Mouse (Mus musculus) stomach, embryonic 15.5 days (tissue): ENCODE measurements around the gene Mcm2. TPM values are rescaled to one million over a fixed set of nuclear protein-coding genes. Genes with fewer than 3 reads are reported as not detected.

Experiments used
- ATAC-seq: fragments of 200-750 bp; cut with Nextera tagmentation; 2 replicates; pipeline ENCODE4 v1.8.0; 2017; ENCODE audit warnings: low read depth, moderate number of reproducible peaks, moderate TSS enrichment; ENCODE audit not compliant: insufficient read depth, low FRiP score
- H3K27ac ChIP-seq: fragments of 300-500 bp; sonication (generic); 2 replicates; pipeline ENCODE4 v1.5.1; 2015; ENCODE audit warnings: mild to moderate bottlenecking, inconsistent platforms
- H3K27me3 ChIP-seq: fragments of 300-500 bp; sonication (generic); replicated peaks from 2 replicates; pipeline ENCODE4 v1.6.1; 2015; ENCODE audit warnings: inconsistent platforms
- H3K36me3 ChIP-seq: fragments of 300-500 bp; sonication (generic); 2 replicates; pipeline ENCODE4 v1.6.1; 2015; ENCODE audit warnings: inconsistent platforms
- H3K4me1 ChIP-seq: fragments of 300-500 bp; sonication (generic); 2 replicates; pipeline ENCODE4 v1.6.1; 2015; ENCODE audit warnings: inconsistent platforms
- H3K4me2 ChIP-seq: fragments of 300-500 bp; sonication (generic); 2 replicates; pipeline ENCODE4 v1.6.1; 2015; ENCODE audit warnings: mild to moderate bottlenecking, inconsistent platforms
- H3K4me3 ChIP-seq: fragments of 300-500 bp; sonication (generic); replicated peaks from 2 replicates; pipeline ENCODE4 v1.5.1; 2015; ENCODE audit warnings: inconsistent platforms
- H3K9ac ChIP-seq: fragments of 300-500 bp; sonication (generic); 2 replicates; pipeline ENCODE4 v1.6.1; 2015; ENCODE audit warnings: inconsistent platforms
- H3K9me3 ChIP-seq: fragments of 300-500 bp; sonication (generic); 2 replicates; pipeline ENCODE4 v1.6.1; 2016; ENCODE audit warnings: inconsistent platforms
- WGBS: fragments of 180-500 bp; shearing (Covaris S2); methylation state at CpG from one replicate; pipeline ENCODE4 v1.1.7; 2015; 5-methylcytosine and 5-hydroxymethylcytosine counted together
- polyA plus RNA-seq: library from polyadenylated mRNA; unstranded; fragments of >200 nt; fragmentation: Nextera tagmentation; extraction: Ambion mirVana; gene quantifications from 2 replicates; pipeline ENCODE4 v1.2.1, GENCODE M21; 2015

Gene Mcm2
- polyA plus RNA-seq = 105 and 110 TPM in 2 replicates

DNA sequence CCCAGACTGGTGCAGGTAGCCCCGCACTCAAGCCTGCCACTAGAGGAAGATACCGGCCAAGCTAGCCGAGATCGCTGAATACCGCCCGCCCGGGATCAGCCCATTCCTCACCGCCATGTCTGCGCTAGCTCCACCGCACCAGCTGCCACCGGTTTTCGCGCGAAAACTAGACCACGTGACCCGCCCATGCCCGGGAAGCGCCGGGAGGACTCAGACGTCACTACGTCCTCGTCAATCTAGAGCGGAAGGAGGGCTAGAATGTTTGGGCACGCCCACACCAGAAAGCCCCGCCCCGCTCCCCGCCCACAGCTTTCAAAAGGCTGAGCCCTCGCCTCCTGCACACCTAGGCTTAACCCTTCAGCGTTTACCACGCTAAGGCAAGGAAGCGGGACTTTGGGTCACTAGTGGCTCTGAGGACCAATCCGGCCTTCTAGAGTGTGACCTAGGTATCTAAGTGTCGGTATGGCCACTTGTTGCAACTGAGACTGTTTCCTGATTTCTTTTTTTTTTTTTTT lies at the start of gene Mcm2:
TSS of gene Mcm2 (minus strand) at position 247 of the 515 bp plus-strand sequence.
- peak within 1 kb of the TSS; percentile 63 for H3K9ac ChIP-seq
- WGBS = under 1% methylated on average over 33 of the region's 33 CpGs
- peaks cover 30% of the 10 kb centered on the region for H3K4me1 ChIP-seq
- H3K27ac ChIP-seq = peak within 1 kb of the TSS; percentile 62
- H3K27me3 ChIP-seq = no peaks in the 10 kb centered on the region
- peak within 1 kb of the TSS; percentile 74 for H3K4me2 ChIP-seq
- peak within 1 kb of the TSS; percentile 63 for H3K4me3 ChIP-seq
- ATAC-seq = peak; percentile 80
- no peaks in the 10 kb centered on the region for H3K9me3 ChIP-seq
- peaks cover 5% of the 10 kb centered on the region; the same call in 1 of the 2 replicates for H3K36me3 ChIP-seq

DNA sequence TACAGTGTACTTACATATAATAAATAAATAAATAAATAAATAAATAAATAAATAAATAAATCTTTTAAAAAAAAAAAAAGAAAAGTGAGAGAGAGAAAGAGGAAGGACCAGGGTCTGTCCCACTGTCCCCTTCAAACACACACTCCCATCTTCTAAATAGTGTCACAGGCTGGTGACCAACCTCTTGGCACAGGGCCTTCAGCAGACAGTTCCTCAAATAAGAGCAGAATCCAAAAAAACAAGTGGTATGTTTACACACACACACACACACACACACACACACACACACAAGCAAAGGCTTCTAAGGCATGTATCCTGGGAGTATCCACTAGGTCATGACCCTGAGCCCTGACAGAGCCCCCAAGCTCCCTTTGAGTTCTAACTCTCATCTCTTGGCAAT lies 49.2 kb upstream of the Mcm2 start:
- H3K36me3 ChIP-seq = no peaks in the 10 kb centered on the region
- H3K4me2 ChIP-seq = no peak overlapping the region
- ATAC-seq = no peak
- H3K27ac ChIP-seq = no peak overlapping the region
- H3K4me1 ChIP-seq = no peaks in the 10 kb centered on the region
- H3K27me3 ChIP-seq = no peaks in the 10 kb centered on the region
- no peak overlapping the region for H3K4me3 ChIP-seq
- no peaks in the 10 kb centered on the region for H3K9me3 ChIP-seq
- no peak overlapping the region for H3K9ac ChIP-seq

DNA sequence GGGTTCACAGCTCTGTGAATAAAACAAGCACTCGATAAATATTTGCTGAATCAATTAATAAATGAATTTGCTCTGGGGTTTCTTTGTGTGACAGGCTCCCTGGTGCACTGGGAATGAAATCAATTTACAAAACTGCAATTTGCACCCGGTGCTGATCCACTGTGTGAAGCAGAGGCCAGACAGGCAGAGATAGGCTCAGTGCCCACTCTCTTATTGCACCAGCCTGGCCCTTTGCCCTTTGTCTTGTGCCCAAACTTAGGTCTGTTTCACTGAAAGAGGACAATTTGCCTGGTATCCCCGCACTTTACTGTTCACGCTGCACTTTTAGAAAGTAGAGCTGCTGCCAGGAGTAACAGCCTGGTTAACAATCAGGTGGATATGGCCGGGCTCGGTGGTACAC lies 47.9 kb upstream of the Mcm2 start:
- no peak for ATAC-seq
- WGBS = 80% methylated on average over 6 of the region's 6 CpGs
- Histone ChIP-seq H3K4me1 (no peaks in the 10 kb centered on the region), H3K4me2 (no peak overlapping the region), H3K27ac (no peak overlapping the region), H3K9me3 (no peaks in the 10 kb centered on the region), H3K27me3 (no peaks in the 10 kb centered on the region), H3K4me3 (no peak overlapping the region), H3K36me3 (no peaks in the 10 kb centered on the region), H3K9ac (no peak overlapping the region)

DNA sequence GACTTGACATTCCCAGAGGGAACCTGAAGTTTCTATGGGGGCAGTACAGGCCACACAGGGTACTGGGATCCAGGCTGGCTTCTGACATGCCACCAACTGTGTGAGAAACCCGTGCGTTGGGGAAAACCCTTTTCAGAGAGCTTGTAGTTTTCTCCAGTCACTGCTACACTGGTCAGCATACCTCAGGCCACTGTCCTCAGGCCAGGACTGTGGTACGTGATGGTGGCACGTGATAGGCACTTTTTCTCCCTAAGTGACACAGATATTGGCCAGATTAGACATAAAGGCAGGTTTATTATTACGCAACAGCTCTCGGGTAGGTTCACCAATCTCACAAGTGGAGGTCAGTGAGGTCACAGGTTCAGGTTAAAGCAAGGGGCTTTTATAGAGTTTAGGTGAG lies 45.1 kb upstream of the Mcm2 start:
- H3K4me2 ChIP-seq = no peak overlapping the region
- WGBS = 80% methylated on average over 6 of the region's 6 CpGs
- no peak overlapping the region for H3K9ac ChIP-seq
- H3K27ac ChIP-seq = no peak overlapping the region
- no peaks in the 10 kb centered on the region for H3K9me3 ChIP-seq
- no peaks in the 10 kb centered on the region for H3K4me1 ChIP-seq
- no peak for ATAC-seq
- no peak overlapping the region for H3K4me3 ChIP-seq
- no peaks in the 10 kb centered on the region for H3K27me3 ChIP-seq
- no peaks in the 10 kb centered on the region for H3K36me3 ChIP-seq

DNA sequence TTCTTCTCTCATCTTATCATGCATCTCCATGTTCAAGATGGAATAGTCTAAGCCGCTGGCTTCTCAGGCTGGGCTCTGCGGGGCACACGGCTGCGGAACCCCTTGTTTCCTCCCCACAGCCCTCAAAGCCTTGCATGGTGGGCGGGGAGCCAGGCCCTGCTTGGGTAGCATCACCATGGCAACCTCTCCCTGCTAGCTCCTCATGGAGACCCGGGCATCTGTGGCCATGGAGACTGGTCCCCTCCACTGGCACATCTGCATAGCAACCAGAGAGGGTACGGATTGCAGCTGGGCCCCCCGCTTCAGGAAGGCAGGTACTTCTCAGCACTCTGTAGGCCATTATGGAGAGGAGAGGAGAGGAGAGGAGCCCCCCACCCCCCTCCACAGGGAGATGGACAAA lies 44.0 kb upstream of the Mcm2 start:
- Histone ChIP-seq H3K27me3 (no peaks in the 10 kb centered on the region), H3K9ac (no peak overlapping the region)
- WGBS = 65% methylated on average over 8 of the region's 8 CpGs

DNA sequence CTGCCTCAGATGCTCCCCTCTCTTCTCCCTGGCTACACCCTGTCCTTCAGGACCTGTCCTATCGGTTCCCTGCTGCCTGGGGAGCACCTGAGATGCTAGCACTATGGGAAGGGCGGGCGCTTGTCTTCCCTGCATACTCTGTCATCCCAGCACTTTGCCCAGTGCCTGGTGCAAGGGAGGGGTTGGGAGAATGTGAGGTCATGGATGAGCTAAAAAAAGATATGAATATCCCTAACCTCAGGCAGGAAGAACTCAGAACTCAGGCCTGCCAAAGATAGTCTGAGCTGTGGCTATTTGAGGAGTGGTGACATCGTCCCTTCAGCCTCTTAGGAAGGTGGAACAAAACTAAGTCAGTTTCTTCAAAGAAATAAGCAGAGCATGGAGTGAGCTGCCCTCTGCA lies 43.0 kb upstream of the Mcm2 start:
- Histone ChIP-seq H3K9me3 (no peaks in the 10 kb centered on the region), H3K27me3 (no peaks in the 10 kb centered on the region), H3K4me1 (peaks cover 2% of the 10 kb centered on the region; the same call in 1 of the 2 replicates), H3K4me2 (no peak overlapping the region), H3K36me3 (no peaks in the 10 kb centered on the region), H3K4me3 (no peak overlapping the region), H3K9ac (no peak overlapping the region), H3K27ac (no peak overlapping the region)
- 71% methylated on average over 4 of the region's 4 CpGs for WGBS
- ATAC-seq = no peak

More for the DNA sequence above, 44.0 kb upstream of the Mcm2 start:
- Histone ChIP-seq H3K4me1 (peaks cover 2% of the 10 kb centered on the region; the same call in 1 of the 2 replicates), H3K4me2 (no peak overlapping the region), H3K27ac (no peak overlapping the region), H3K9me3 (no peaks in the 10 kb centered on the region), H3K4me3 (no peak overlapping the region), H3K36me3 (no peaks in the 10 kb centered on the region)
- no peak for ATAC-seq

DNA sequence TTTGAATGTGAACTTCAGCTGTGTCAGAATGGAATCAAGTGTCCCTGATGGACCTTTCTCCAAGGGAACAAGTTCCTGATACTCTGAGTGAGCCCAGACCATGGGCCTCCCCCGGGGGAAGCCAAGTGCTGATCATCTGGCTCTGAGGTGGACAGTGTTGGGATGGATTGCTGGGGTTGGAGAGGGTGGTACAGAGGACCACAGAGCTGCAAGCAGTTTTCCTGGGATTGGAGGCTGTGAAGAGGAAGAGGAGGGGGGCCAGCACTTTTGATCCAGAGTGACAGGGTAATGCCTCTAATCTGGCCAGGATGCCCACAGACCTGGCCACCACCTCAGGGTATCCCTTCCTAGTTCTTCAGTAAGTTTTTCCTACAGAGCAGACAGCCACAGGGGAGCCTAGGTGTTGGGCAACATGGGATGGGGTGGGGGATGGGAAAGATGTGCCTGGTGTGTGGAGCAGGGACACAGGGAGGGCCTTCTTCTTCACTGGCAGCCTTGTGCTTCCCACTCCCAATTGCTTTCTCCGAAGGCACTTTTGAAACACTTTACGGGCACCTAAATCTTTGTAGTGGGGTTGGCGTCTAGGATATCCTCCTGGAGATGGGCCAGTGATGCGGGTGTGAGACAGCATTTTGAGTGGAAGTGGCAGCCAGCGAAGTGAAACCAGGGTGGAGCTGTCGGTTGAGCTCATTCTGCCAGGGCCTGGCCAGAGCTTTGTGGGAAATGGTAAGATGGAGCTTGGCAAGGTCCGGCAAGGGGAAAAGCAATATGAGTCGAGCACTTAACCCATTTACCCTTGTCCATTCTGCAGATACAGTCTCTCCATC lies 41.7 kb upstream of the Mcm2 start:
- H3K9ac ChIP-seq = no peak overlapping the region

DNA sequence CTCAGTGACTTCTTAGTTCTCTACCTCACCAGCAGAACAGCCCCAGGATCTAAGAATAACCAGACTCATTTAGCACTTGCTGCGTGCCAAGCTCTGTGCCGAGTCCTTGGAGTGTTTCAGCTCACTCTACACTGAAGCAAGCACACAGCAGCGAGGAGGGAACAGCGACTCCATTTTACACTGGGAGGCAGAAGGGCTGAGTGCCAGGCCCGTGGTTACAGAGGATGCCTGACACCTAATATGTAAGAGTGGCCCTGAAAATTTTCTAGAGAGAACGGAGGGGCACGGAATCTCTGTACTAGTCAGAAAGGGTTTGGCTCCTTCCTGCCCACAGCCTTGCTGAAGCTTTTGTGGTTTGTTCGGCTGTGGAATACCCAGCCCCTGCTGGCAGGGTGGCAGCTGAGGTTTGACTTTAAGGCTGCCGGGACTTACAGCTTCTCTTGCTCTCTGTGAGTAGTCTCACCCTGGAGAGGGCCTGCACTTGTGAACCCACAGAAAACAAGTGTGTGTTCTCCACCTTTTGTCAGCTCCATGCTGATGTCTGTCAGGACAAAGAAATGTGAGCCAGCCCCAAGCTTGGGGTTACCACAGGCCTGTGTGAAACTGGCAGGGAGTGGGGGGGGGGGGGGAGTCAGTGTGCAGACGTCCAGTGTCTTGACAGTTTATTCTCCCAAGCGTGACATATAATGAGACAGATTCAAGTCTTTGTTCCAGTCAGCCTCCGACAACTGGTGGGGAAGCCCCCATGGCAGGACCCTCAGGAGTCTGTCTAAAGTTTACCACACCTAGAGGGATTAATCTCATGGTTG lies 40.9 kb upstream of the Mcm2 start:
- H3K4me2 ChIP-seq = no peak overlapping the region
- no peaks in the 10 kb centered on the region for H3K9me3 ChIP-seq
- no peak overlapping the region for H3K9ac ChIP-seq
- no peak for ATAC-seq
- no peak overlapping the region for H3K27ac ChIP-seq
- no peak overlapping the region for H3K4me3 ChIP-seq
- WGBS = 54% methylated on average over 12 of the region's 12 CpGs
- H3K36me3 ChIP-seq = no peaks in the 10 kb centered on the region
- H3K4me1 ChIP-seq = peaks cover 9% of the 10 kb centered on the region
- H3K27me3 ChIP-seq = no peaks in the 10 kb centered on the region

More for the DNA sequence above, 41.7 kb upstream of the Mcm2 start:
- peaks cover 2% of the 10 kb centered on the region; the same call in 1 of the 2 replicates for H3K4me1 ChIP-seq
- H3K27me3 ChIP-seq = no peaks in the 10 kb centered on the region
- 82% methylated on average over 9 of the region's 9 CpGs for WGBS
- no peaks in the 10 kb centered on the region for H3K36me3 ChIP-seq
- no peaks in the 10 kb centered on the region for H3K9me3 ChIP-seq
- no peak for ATAC-seq
- no peak overlapping the region for H3K4me2 ChIP-seq
- H3K4me3 ChIP-seq = no peak overlapping the region
- H3K27ac ChIP-seq = no peak overlapping the region

DNA sequence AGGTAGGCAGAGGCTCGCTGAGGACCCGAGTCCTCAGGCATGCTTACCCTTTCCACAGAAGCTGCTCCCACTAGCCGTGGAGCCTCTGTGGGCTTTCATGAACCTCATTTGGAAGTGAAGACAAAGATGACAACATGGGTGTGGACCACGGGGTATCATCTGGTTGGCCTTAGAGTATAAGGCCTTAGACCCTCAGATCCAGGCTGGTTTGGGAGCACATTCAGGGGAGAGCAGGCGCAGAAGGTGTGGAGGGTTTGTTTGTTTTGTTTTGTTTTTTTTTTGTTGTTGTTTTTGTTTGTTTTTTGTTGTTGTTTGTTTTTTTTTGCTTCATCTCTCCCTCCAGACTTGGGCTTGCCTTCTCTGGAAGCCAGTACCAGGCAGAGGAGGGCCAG lies 40.1 kb upstream of the Mcm2 start:
- H3K9ac ChIP-seq = no peak overlapping the region
- H3K4me1 ChIP-seq = peaks cover 13% of the 10 kb centered on the region
- no peaks in the 10 kb centered on the region for H3K9me3 ChIP-seq
- no peak overlapping the region for H3K27ac ChIP-seq
- no peak for ATAC-seq
- no peaks in the 10 kb centered on the region for H3K27me3 ChIP-seq
- no peak overlapping the region for H3K4me2 ChIP-seq
- no peaks in the 10 kb centered on the region for H3K36me3 ChIP-seq
- 58% methylated on average over 5 of the region's 5 CpGs for WGBS
- no peak overlapping the region for H3K4me3 ChIP-seq

DNA sequence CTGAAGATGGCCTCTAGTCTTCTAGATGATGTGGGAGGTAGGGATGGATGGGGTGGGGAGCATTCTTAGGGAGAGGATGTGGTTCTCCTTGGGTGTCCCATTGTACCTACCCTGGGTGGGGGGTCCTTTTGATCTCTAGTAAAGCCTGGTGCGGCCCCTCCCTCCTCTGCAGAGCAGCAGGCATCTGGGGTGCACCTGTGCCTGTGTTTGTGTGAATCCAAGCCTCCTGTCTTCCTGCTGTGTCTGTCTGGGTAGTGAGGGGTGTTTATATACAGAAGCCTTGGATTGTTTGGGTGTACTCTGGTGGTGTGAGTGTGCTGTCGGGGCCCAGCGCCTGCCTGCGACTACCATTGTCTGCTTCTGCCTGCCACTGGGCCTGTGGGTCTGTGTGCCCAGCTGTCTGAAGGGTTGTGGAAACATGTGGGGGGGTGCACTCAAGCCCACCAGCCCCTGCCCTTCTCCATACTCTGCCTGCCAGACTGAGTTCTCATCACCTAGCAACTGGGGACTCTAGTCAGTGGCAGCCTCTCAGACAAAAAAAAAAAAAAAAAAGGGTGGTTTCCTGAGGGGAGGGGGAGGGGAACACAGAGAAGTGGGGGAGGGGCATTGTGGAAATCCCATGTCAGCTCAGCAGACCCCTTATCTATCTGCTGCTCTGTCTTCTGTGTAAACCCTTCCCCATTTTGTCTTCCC lies 39.5 kb upstream of the Mcm2 start:
- Histone ChIP-seq H3K4me2 (no peak overlapping the region), H3K9me3 (no peaks in the 10 kb centered on the region), H3K4me3 (no peak overlapping the region), H3K9ac (no peak overlapping the region), H3K4me1 (peaks cover 13% of the 10 kb centered on the region), H3K27me3 (no peaks in the 10 kb centered on the region), H3K36me3 (no peaks in the 10 kb centered on the region), H3K27ac (no peak overlapping the region)
- no peak for ATAC-seq
- WGBS = 31% methylated on average over 4 of the region's 4 CpGs

DNA sequence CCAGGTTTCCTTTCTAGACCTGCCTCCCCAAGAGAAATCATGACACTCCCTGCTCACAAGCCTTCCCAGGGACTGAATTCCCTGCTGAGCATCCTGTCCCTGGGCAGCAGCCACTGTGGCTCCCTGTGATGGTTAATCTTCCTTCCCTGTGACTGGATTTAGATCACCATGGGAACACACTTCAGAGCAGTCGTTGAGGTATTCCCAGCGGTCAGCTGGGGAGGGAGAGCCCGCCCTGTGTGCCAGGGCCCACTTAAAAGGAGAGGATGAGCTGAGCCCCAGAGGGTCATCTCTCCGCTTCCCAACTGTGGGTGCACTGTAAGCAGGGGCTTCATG lies 38.6 kb upstream of the Mcm2 start:
- 53% methylated on average over 4 of the region's 4 CpGs for WGBS
- Histone ChIP-seq H3K36me3 (no peaks in the 10 kb centered on the region), H3K4me3 (no peak overlapping the region), H3K9ac (no peak overlapping the region), H3K4me2 (no peak overlapping the region), H3K4me1 (peaks cover 13% of the 10 kb centered on the region), H3K27ac (no peak overlapping the region), H3K27me3 (no peaks in the 10 kb centered on the region), H3K9me3 (no peaks in the 10 kb centered on the region)
- no peak for ATAC-seq
